Mouse (Mus musculus) kidney, embryonic 16.5 days (tissue): ENCODE measurements at regions not wholly inside any gene's neighbourhood (a gene's known extent, or its start where the extent isn't known, plus 50 kb on each side); places are given as distances from the start of the nearest gene placed in this dataset.
"Not testable (repeated sequence)": the region's sequence is repeated elsewhere in the genome, so short reads cannot be mapped to it uniquely, and the experiment has no call there.

ENCODE experiments used
- ATAC-seq: fragments of 200-750 bp; cut with Nextera tagmentation; 2 replicates; pipeline ENCODE4 v1.8.0; 2017; ENCODE audit warnings: moderate TSS enrichment; ENCODE audit not compliant: low FRiP score, low TSS enrichment
- H3K27ac ChIP-seq: fragments of 300-500 bp; sonication (generic); 2 replicates; pipeline ENCODE4 v1.5.1; 2014; ENCODE audit warnings: low read length
- H3K27me3 ChIP-seq: fragments of 300-500 bp; sonication (generic); 2 replicates; pipeline ENCODE4 v1.6.1; 2014; ENCODE audit warnings: low read length, control low read depth, mixed read lengths; ENCODE audit not compliant: insufficient read depth
- H3K36me3 ChIP-seq: fragments of 300-500 bp; sonication (generic); 2 replicates; pipeline ENCODE4 v1.6.1; 2014; ENCODE audit warnings: low read length, control low read depth, mixed read lengths; ENCODE audit not compliant: insufficient read depth
- H3K4me1 ChIP-seq: fragments of 300-500 bp; sonication (generic); 2 replicates; pipeline ENCODE4 v1.6.1; 2014; ENCODE audit warnings: low read length, control low read depth, mixed read lengths; ENCODE audit not compliant: insufficient read depth
- H3K4me2 ChIP-seq: fragments of 300-500 bp; sonication (generic); replicated peaks from 2 replicates; pipeline ENCODE4 v1.6.1; 2014; ENCODE audit warnings: low read depth, low read length
- H3K4me3 ChIP-seq: fragments of 300-500 bp; sonication (generic); 2 replicates; pipeline ENCODE4 v1.5.1; 2014; ENCODE audit warnings: mild to moderate bottlenecking, low read length
- H3K9ac ChIP-seq: fragments of 300-500 bp; sonication (generic); replicated peaks from 2 replicates; pipeline ENCODE4 v1.6.1; 2014; ENCODE audit warnings: low read length
- H3K9me3 ChIP-seq: fragments of 300-500 bp; sonication (generic); 2 replicates; pipeline ENCODE4 v1.6.1; 2016; ENCODE audit warnings: low read length, control low read depth
- WGBS: fragments of 180-500 bp; shearing (Covaris S2); extraction: QIAGEN DNeasy Blood & Tissue Kit; methylation state at CpG from one replicate; pipeline ENCODE4 v1.1.7; 2014; 5-methylcytosine and 5-hydroxymethylcytosine counted together

DNA sequence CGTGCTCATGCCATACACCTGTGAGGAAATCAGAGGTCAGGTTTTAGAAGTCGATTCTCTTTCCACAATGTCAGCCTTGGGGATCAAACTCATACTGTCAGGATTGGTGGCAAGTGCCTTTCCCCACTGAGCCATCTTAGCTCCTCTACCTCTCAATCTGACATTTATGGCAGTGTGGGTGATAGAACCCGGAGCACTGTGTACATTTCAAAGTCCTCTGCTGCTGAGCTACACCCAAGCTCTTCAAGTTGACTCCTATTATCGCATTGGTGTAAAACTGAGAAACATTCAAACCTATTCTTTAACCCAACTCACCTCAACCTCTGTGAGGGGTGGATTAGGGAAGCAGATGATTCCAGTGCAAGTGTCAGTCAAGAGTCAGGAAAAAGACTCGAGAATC lies 435.9 kb upstream of the Auts2 start:
- no peak for ATAC-seq
- Histone ChIP-seq H3K36me3 (no peaks in the 10 kb centered on the region), H3K27ac (no peak overlapping the region), H3K9ac (no peak overlapping the region), H3K4me3 (no peak overlapping the region), H3K4me2 (no peak overlapping the region), H3K9me3 (peaks cover 3% of the 10 kb centered on the region; the same call in 1 of the 2 replicates), H3K4me1 (peaks cover under 1% of the 10 kb centered on the region; the same call in 1 of the 2 replicates), H3K27me3 (no peaks in the 10 kb centered on the region)
- WGBS, result 72% methylated on average over 5 of the region's 5 CpGs

DNA sequence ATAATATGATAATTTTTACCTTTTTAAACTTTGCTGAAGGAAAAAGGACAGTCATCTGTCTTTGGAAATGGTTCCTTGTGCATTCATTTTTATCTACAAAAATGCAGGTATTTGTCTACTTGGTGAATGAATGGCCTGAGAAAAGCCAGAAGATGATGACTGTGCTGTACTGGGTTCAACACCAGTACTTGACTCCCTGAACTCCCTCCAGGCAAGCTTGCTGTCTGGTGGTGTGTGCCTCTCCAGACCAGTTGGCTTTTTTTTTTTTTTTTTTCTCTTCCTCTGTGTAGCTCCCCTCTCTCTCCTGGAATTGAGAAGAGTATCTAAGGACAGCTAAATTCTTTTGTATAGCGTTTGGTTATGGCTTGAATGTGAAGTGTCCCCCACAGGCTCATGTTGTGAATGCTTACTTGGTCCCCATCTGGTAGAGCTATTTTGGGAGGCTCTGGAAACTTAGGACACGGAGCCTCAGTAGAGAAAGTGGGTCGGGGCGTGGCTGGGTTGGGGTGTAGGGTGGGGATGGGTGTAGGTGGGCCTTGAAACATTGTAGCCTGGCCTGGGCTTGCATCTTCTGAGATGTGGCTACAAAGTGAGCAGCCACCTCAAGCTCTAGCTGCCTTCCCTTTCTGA lies 432.3 kb upstream of the Auts2 start:
- Histone ChIP-seq H3K4me1 (peaks cover 4% of the 10 kb centered on the region; the same call in 1 of the 2 replicates), H3K4me2 (no peak overlapping the region), H3K27ac (no peak overlapping the region), H3K9me3 (peaks cover 8% of the 10 kb centered on the region; the same call in 1 of the 2 replicates), H3K36me3 (no peaks in the 10 kb centered on the region), H3K9ac (no peak overlapping the region), H3K4me3 (no peak overlapping the region), H3K27me3 (no peaks in the 10 kb centered on the region)
- no peak for ATAC-seq
- WGBS, result 76% methylated on average over 4 of the region's 4 CpGs

DNA sequence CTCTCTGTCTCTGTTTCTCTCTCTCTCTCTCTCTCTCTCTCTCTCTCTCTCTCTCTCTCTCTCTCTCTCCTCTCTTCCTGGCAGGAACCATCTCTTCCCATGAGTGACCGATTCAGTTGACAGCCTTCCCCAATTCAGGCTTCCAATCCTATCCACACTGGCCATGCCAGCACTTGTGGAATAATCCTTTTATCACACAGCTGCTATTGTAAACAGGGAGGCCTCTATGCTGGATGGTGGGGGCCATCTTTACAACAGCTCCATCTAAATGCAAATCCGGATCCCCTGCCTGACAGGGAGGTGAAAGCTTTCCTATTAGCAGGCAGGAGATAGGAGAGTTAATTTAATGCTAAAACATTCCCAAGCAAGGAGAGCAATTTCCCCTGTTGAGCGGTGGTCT lies 431.7 kb upstream of the Auts2 start:
- H3K36me3 ChIP-seq, result no peaks in the 10 kb centered on the region

DNA sequence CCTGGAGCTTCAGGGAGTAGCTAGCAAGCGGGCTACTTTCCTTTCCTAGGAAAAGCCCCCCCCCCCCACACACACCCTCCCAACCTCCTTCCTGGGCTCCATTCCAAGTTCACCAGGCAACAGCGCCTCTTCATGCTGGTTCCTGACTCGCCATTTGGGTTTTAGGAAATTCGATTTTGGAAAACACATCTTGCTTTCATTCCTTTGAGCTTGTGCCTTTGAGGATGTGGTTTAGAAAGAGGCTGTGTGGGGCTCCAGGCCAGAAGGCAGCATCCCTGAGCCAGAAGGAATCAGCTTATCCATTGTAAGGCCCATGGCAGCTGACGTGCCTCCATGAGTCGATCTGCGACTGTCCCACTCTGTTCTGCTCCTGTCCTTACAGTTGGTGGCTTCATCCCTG lies 427.9 kb upstream of the Auts2 start:
- Histone ChIP-seq H3K4me3 (no peak overlapping the region), H3K4me2 (no peak overlapping the region), H3K4me1 (peaks cover 4% of the 10 kb centered on the region; the same call in 1 of the 2 replicates), H3K36me3 (no peaks in the 10 kb centered on the region), H3K27ac (no peak overlapping the region), H3K9ac (no peak overlapping the region), H3K9me3 (peaks cover 8% of the 10 kb centered on the region; the same call in 1 of the 2 replicates), H3K27me3 (no peaks in the 10 kb centered on the region)
- WGBS, result 72% methylated on average over 7 of the region's 7 CpGs
- ATAC-seq, result no peak

More for the DNA sequence above, 431.7 kb upstream of the Auts2 start:
- WGBS, result 30% methylated on average over 3 of the region's 3 CpGs
- Histone ChIP-seq H3K27ac (no peak overlapping the region), H3K4me2 (no peak overlapping the region), H3K9ac (no peak overlapping the region), H3K4me3 (no peak overlapping the region), H3K4me1 (peaks cover 4% of the 10 kb centered on the region; the same call in 1 of the 2 replicates), H3K9me3 (peaks cover 8% of the 10 kb centered on the region; the same call in 1 of the 2 replicates), H3K27me3 (no peaks in the 10 kb centered on the region)
- ATAC-seq, result no peak

DNA sequence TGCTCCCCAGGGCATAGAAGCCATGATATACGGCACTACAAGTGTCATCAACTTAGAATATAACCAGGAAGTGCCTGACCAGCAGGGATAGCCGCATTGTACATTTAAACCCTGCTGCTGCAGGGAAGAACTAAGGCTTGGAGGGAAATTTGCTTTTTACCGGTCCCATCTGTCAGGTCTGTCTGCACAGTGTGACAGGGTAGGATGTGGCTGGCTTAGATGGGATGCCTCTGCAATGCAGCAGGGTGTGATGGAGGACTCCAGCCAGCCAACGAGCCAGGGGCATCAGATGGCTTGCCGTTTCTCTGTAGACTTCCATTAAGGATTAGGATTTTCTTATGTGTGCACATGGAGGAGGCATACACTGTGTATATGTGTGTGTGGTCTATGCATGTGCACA lies 426.2 kb upstream of the Auts2 start:
- no peak for ATAC-seq
- no peak overlapping the region for H3K4me2 ChIP-seq
- H3K27ac ChIP-seq, result no peak overlapping the region
- WGBS, result 65% methylated on average over 5 of the region's 5 CpGs
- H3K4me1 ChIP-seq, result peaks cover 4% of the 10 kb centered on the region; the same call in 1 of the 2 replicates
- no peak overlapping the region for H3K4me3 ChIP-seq
- H3K9me3 ChIP-seq, result peaks cover 8% of the 10 kb centered on the region; the same call in 1 of the 2 replicates
- no peaks in the 10 kb centered on the region for H3K36me3 ChIP-seq
- no peaks in the 10 kb centered on the region for H3K27me3 ChIP-seq
- no peak overlapping the region for H3K9ac ChIP-seq

DNA sequence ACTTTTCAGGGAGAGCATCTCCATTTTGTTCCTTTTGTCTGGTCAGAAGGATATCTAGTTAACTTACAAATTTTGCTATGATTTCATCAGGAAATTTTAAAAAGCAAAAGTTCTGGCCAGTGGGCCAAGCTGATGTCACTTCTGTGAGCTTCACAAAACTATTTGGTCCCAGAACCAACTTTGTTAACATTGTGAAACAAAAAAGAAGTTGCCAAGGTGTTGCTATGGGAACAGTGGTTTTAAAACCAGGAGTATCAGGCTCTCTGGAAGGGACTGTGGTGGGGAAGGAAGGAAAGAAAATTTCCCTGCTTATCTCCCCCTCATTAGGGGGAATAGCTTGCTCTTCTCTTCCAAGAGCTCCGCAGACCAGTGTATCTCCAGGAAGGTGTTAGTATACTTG lies 416.8 kb upstream of the Auts2 start:
- H3K27ac ChIP-seq, result no peak overlapping the region
- no peak overlapping the region for H3K4me2 ChIP-seq
- 83% methylated on average over 1 of the region's 1 CpGs for WGBS
- H3K4me1 ChIP-seq, result no peaks in the 10 kb centered on the region
- H3K4me3 ChIP-seq, result no peak overlapping the region
- no peak overlapping the region for H3K9ac ChIP-seq
- ATAC-seq, result no peak
- no peaks in the 10 kb centered on the region for H3K27me3 ChIP-seq
- no peaks in the 10 kb centered on the region for H3K9me3 ChIP-seq
- no peaks in the 10 kb centered on the region for H3K36me3 ChIP-seq

DNA sequence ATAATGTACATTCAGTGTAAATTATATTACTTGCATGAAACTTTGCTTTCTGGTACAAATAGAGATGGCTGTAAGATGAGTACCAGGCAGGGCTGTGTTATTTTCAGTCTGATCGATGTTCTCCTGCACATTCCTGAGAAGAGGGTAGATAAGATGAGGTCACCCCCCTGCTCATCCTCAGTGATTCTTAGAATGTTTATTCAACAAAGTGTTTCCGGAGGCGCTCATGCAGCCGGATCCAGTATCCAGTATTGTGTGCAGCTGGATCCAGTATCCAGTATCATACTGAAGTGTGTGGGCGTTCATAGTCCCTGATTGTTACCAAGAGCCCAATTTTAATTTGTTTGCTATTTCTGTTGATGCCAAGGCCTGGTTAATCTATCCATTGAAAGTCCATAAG lies 413.0 kb upstream of the Auts2 start:
- Histone ChIP-seq H3K9me3 (no peaks in the 10 kb centered on the region), H3K9ac (no peak overlapping the region), H3K27ac (no peak overlapping the region), H3K4me2 (no peak overlapping the region), H3K36me3 (no peaks in the 10 kb centered on the region), H3K4me3 (no peak overlapping the region), H3K4me1 (no peaks in the 10 kb centered on the region), H3K27me3 (no peaks in the 10 kb centered on the region)
- WGBS, result 28% methylated on average over 5 of the region's 5 CpGs
- ATAC-seq, result no peak

DNA sequence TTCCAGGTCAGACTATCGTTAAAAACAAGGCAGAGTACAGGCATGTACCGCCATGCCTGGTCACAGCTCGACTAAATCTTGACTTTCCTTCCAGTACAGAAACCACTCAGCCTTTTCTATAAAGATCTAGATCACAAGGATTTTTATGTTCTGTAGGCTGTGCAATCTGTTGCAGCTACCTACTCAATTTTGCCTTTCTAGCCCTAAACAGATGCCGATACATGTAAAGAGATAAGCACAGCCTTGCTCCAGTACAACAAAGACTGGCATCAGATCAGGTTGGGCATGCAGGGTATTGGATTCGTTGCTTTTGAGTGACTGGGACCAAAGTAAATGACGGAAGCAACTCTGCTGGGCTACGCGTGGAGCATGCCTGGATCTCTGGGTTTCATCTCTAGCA lies 411.9 kb upstream of the Auts2 start:
- Histone ChIP-seq H3K4me3 (no peak overlapping the region), H3K9me3 (no peaks in the 10 kb centered on the region), H3K27me3 (no peaks in the 10 kb centered on the region), H3K4me1 (no peaks in the 10 kb centered on the region), H3K36me3 (no peaks in the 10 kb centered on the region), H3K4me2 (no peak overlapping the region), H3K27ac (no peak overlapping the region), H3K9ac (no peak overlapping the region)
- WGBS, result 91% methylated on average over 8 of the region's 8 CpGs
- no peak for ATAC-seq

DNA sequence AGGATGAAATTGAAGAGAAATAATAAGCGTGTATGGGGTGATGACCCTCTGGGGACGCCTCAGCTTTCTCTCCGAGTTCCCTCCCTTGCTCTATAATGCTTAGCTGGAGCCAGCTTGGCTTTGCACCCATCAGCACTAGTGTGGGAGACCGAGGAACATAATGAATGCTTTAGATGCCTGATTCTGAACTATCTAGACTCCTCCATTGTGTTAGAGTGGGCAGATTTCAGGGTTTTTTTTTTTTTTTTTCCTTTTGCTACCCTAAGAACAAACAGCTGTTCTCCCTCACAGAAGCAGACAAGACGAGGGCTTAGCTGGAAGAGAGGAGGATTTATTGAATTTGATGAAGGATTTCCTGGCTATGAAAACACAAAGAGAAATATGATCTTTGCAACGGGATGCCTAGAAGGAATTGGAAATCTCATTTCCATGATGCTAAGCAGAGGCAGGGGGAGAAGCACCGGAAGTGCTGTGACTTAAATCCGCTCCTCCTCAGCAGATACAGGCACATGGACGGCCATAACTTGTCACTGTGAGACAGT lies 390.4 kb upstream of the Auts2 start:
- H3K27me3 ChIP-seq, result no peaks in the 10 kb centered on the region
- WGBS, result 25% methylated on average over 9 of the region's 9 CpGs
- H3K36me3 ChIP-seq, result no peaks in the 10 kb centered on the region
- H3K9ac ChIP-seq, result no peak overlapping the region
- H3K9me3 ChIP-seq, result no peaks in the 10 kb centered on the region; the same call in none of the 2 replicates
- no peak overlapping the region for H3K4me3 ChIP-seq
- peak overlapping the region; percentile 57 for H3K27ac ChIP-seq
- H3K4me1 ChIP-seq, result no peaks in the 10 kb centered on the region
- ATAC-seq, result peak; percentile 39; the same call in 1 of the 2 replicates
- no peak overlapping the region for H3K4me2 ChIP-seq

DNA sequence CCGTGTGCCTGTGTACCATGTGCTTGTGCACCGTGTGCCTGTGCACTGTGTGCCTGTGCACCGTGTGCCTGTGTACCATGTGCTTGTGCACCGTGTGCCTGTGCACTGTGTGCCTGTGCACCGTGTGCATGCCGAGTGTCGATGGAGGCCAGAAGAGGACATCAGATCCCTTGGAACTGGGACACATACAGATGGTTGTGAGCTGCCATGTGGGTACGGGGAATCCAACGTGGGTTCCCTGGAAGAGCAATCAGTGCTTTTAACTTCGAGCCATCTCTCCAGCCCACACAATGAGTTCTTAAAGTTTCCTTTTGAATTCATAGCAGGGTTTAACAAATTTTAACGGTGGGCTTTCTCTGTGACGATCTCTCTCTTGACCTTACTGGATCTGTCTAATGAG lies 386.8 kb upstream of the Auts2 start:
- not testable (repeated sequence) for H3K27me3 ChIP-seq, H3K27ac ChIP-seq, H3K9ac ChIP-seq, H3K4me3 ChIP-seq, H3K36me3 ChIP-seq, H3K4me1 ChIP-seq, ATAC-seq, H3K9me3 ChIP-seq, H3K4me2 ChIP-seq
- 84% methylated on average over 12 of the region's 12 CpGs for WGBS
